Mouse (Mus musculus) megakaryocyte-erythroid progenitor cell, adult 5-6 weeks (primary cell): Measurements from ENCODE around the gene Lrp3. TPM values are rescaled to one million over a fixed set of nuclear protein-coding genes. Genes with fewer than 3 reads are reported as not detected.

Experiments used
- ATAC-seq: replicated peaks from 2 replicates; pipeline ENCODE4 v1.8.0; 2016; ENCODE audit warnings: mild to moderate bottlenecking, inconsistent platforms; ENCODE audit not compliant: severe bottlenecking, poor library complexity, low FRiP score, low TSS enrichment
- total RNA-seq, 2 experiments: library from RNA; stranded (forward) in 1 of 2; stranded (reverse) in 1 of 2; fragments of 200-1000, 215-1000 nt in 1 of 2; fragments of >200 nt in 1 of 2; fragmentation: Nextera tagmentation in 1 of 2; gene quantifications; 2 replicates each; pipeline ENCODE4 v1.2.3; 2014 to 2017

The Lrp3 gene
- total RNA-seq, 2 experiments from 2014 or later: not detected

DNA sequence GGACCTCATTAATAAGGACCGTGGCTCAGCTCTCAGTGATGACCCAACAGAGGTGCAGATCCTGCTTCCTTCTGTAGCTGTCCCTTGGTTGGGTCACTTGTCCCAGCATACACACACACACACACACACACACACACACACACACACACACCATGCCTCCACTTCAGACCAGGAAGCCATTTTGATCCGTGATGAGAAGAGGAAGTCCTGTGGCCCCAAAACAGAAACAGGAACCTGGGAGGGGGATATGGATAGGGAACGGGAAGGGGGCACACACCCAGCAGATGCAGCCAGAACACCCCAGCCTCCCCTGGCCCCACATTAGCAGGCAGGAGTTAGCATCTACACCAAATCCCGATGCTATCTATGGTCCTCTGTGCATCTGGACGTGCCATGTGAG lies 64.4 kb downstream of the Lrp3 start:
- no peak for ATAC-seq

Other genes starting within 250 kb of the Lrp3 start
- gene Cebpg, start 158.9 kb downstream of the Lrp3 start, total RNA-seq (2014; fragmentation: Nextera tagmentation): 20.7 and 21.9 TPM in 2 replicates
- gene Cebpg, start 158.9 kb downstream of the Lrp3 start, total RNA-seq (2017): 30.2 and 54.0 TPM in 2 replicates
- 0.37 and 1.6 TPM in 2 replicates for gene Cebpa, start 96.2 kb downstream of the Lrp3 start, total RNA-seq (2014; fragmentation: Nextera tagmentation)
- 1.9 TPM in 1 of 2 replicates, not detected in the other for gene Cebpa, start 96.2 kb downstream of the Lrp3 start, total RNA-seq (2017)
- not detected in 2 replicates for gene Slc7a10, start 29.1 kb downstream of the Lrp3 start, total RNA-seq (2014; fragmentation: Nextera tagmentation)
- not detected in 2 replicates for gene Slc7a10, start 29.1 kb downstream of the Lrp3 start, total RNA-seq (2017)
- gene Gpatch1, start 102.9 kb upstream of the Lrp3 start, total RNA-seq (2014; fragmentation: Nextera tagmentation): 13.8 and 26.2 TPM in 2 replicates
- gene Gpatch1, start 102.9 kb upstream of the Lrp3 start, total RNA-seq (2017): 23.3 and 39.3 TPM in 2 replicates
- not detected in 2 replicates for gene Rhpn2, start 118.7 kb upstream of the Lrp3 start, total RNA-seq (2014; fragmentation: Nextera tagmentation)
- gene Rhpn2, start 118.7 kb upstream of the Lrp3 start, total RNA-seq (2017): not detected in 2 replicates
- gene Faap24, start 181.3 kb upstream of the Lrp3 start, total RNA-seq (2014; fragmentation: Nextera tagmentation): 21.8 and 28.4 TPM in 2 replicates
- gene Faap24, start 181.3 kb upstream of the Lrp3 start, total RNA-seq (2017): 20.4 and 23.4 TPM in 2 replicates
- gene Cep89, start 181.5 kb upstream of the Lrp3 start, total RNA-seq (2014; fragmentation: Nextera tagmentation): 18.0 and 25.1 TPM in 2 replicates
- 17.9 and 26.0 TPM in 2 replicates for gene Cep89, start 181.5 kb upstream of the Lrp3 start, total RNA-seq (2017)
- not detected in 2 replicates for gene Slc7a9, start 233.3 kb upstream of the Lrp3 start, total RNA-seq (2014; fragmentation: Nextera tagmentation)
- gene Slc7a9, start 233.3 kb upstream of the Lrp3 start, total RNA-seq (2017): not detected in 2 replicates